Mouse (Mus musculus) ZHBTc4 (cell line): ENCODE measurements around the gene Matk.

Experiments
- DNase-seq: peaks from one replicate; pipeline ENCODE4 v3.0.0-alpha.2; 2011; ENCODE audit warnings: low read depth, low spot score

Gene Matk

DNA sequence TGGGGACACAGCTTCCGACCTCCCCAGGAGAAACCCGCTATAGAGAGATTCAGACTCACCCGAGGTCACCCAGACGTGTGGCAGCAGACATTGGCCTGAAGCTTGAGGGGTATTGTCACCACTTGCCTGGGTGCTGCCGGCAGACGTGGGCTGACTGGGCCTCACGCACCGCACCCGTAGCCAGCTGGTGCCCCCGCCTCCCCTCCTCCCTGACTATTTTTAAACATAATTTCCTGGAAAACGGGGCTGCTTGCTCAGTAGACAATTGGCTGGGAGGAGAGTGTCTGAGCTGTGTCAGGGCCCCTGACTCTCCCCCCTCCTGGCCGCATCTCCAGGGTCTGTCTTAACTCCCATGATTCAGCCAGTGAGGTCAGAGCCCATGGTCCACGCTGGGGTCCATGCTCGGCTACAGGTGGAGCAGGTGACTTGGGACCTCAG, 50.1 kb downstream of the Matk start:
- DNase-seq = no peak

DNA sequence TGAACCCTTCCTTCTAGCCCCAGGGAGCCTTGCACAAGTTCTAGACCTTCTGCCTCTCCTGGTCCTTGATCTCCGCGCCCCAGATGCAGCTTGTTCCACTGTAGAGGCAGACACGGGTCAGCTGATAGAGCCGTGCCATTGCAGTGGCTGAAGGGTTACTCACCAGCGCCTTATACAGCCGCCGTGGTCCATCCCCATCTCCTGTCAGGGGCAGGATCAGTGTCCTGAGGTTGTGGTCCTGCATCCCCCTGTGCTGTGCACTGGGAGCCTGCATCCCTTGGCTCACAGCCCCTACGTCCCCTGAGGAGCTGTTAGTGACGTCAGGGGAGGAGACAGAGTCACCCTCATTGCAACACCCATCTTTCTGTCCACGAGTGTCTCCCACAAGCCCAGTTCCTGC, 50.5 kb downstream of the Matk start:
- DNase-seq = no peak

- no peak for DNase-seq
Observed at GRCm38 (mm10) chr10:81303761-81304160, 51.0 kb downstream of the Matk start.

DNA sequence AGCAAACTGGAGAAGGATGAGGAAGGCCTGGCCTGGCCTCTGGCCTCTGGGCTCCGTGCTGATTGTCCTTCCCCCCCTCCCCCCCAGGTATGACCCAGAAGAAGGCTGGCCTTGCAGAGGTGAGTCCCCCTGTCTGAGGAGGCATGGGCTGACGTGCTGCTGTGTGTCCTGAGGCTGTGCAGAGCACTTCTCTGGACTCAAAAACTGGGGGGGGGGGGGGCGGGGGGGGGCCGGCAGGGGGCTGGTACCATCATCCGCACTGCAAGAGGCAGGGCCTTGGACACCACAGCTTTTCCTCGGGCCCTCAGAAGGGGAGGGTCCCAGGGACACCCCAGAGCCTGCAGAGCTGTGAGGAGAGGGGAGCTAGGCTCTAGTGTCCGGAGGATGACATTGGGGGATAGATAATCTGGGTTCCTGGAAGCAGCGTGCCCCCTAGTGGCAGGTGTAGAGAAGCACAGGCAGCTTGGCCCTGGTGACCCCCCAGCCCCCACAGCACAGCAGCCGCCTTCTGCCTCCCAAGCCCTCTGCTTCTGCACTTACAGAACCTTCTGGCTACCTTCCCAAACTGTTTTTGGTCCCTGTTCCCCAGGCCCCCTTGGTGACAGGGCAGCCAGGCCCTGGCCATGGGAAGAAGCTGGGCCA, 52.0 kb downstream of the Matk start:
- DNase-seq = peak; percentile 79

- DNase-seq = no peak
Observed at GRCm38 (mm10) chr10:81305663-81306062, 52.9 kb downstream of the Matk start.

- no peak for DNase-seq
Observed at GRCm38 (mm10) chr10:81306173-81306668, 53.5 kb downstream of the Matk start.

- DNase-seq = no peak
Observed at GRCm38 (mm10) chr10:81306837-81307682, 54.3 kb downstream of the Matk start.

- DNase-seq = no peak
Observed at GRCm38 (mm10) chr10:81309571-81309970, 56.8 kb downstream of the Matk start.
